Mouse (Mus musculus): ENCODE measurements around the gene Vps35l.

- TF ChIP-seq CTCF (IDR thresholded peaks at IDR 0.05; ENCODE audit: low read depth) (no peak), EP300 (IDR thresholded peaks at IDR 0.05; ENCODE audit: low read depth) (no peak)
Observed at GRCm38 (mm10) chr7:118790292-118790691, 50.3 kb downstream of the Vps35l start.
